Mouse (Mus musculus): ENCODE measurements around the gene Sigirr. TPM values are rescaled to one million over a fixed set of nuclear protein-coding genes. Genes with fewer than 3 reads are reported as not detected.

Gene Sigirr
- total RNA-seq, 2 experiments from 2014 or later = 13.0 to 24.8 TPM

GRCm38 (mm10) chr7:141064576-141064975, 35.8 kb downstream of the Sigirr start:
- ATAC-seq (replicated peaks; ENCODE audit: low FRiP score, low TSS enrichment, poor library complexity, severe bottlenecking) = no peak

- no peak for ATAC-seq (replicated peaks; ENCODE audit: low FRiP score, low TSS enrichment, poor library complexity, severe bottlenecking)
Measured at GRCm38 (mm10) chr7:141064175-141064574, 36.2 kb downstream of the Sigirr start.

- ATAC-seq (replicated peaks; ENCODE audit: low FRiP score, low TSS enrichment, poor library complexity, severe bottlenecking) = no peak
Measured at GRCm38 (mm10) chr7:141063353-141063752, 37.0 kb downstream of the Sigirr start.

- 0 out of 2 replicates have a peak, but pooled peaks have one; percentile 9 for ATAC-seq (replicated peaks; ENCODE audit: low FRiP score, low TSS enrichment, poor library complexity, severe bottlenecking)
Measured at GRCm38 (mm10) chr7:141062525-141062924, 37.8 kb downstream of the Sigirr start.

- ATAC-seq (replicated peaks; ENCODE audit: low FRiP score, low TSS enrichment, poor library complexity, severe bottlenecking) = no peak
Measured at GRCm38 (mm10) chr7:141061269-141061692, 39.1 kb downstream of the Sigirr start.

GRCm38 (mm10) chr7:141060426-141061242, 39.7 kb downstream of the Sigirr start, which contains the start of gene B4galnt4:
TSS of gene B4galnt4 (plus strand) at chr7:141061104.
- peak; percentile 41; the same call in 1 of the 2 replicates for ATAC-seq (replicated peaks; ENCODE audit: low FRiP score, low TSS enrichment, poor library complexity, severe bottlenecking)

- ATAC-seq (replicated peaks; ENCODE audit: low FRiP score, low TSS enrichment, poor library complexity, severe bottlenecking) = 0 out of 2 replicates have a peak, but pooled peaks have one; percentile 29
Measured at GRCm38 (mm10) chr7:141059929-141060328, 40.4 kb downstream of the Sigirr start.

- ATAC-seq (replicated peaks; ENCODE audit: low FRiP score, low TSS enrichment, poor library complexity, severe bottlenecking) = no peak
Measured at GRCm38 (mm10) chr7:141058601-141059341, 41.6 kb downstream of the Sigirr start.

GRCm38 (mm10) chr7:141057541-141057940, 42.8 kb downstream of the Sigirr start:
- no peak for ATAC-seq (replicated peaks; ENCODE audit: low FRiP score, low TSS enrichment, poor library complexity, severe bottlenecking)

- ATAC-seq (replicated peaks; ENCODE audit: low FRiP score, low TSS enrichment, poor library complexity, severe bottlenecking) = no peak
Measured at GRCm38 (mm10) chr7:141056976-141057375, 43.4 kb downstream of the Sigirr start.

GRCm38 (mm10) chr7:141055785-141056184, 44.6 kb downstream of the Sigirr start:
- ATAC-seq (replicated peaks; ENCODE audit: low FRiP score, low TSS enrichment, poor library complexity, severe bottlenecking) = no peak

- ATAC-seq (replicated peaks; ENCODE audit: low FRiP score, low TSS enrichment, poor library complexity, severe bottlenecking) = no peak
Measured at GRCm38 (mm10) chr7:141052421-141052820, 48.0 kb downstream of the Sigirr start.

- ATAC-seq (replicated peaks; ENCODE audit: low FRiP score, low TSS enrichment, poor library complexity, severe bottlenecking) = no peak
Measured at GRCm38 (mm10) chr7:141052016-141052415, 48.4 kb downstream of the Sigirr start.

GRCm38 (mm10) chr7:141051060-141051685, 49.2 kb downstream of the Sigirr start:
- ATAC-seq (replicated peaks; ENCODE audit: low FRiP score, low TSS enrichment, poor library complexity, severe bottlenecking) = no peak

GRCm38 (mm10) chr7:141049326-141049725, 51.0 kb downstream of the Sigirr start:
- ATAC-seq (replicated peaks; ENCODE audit: low FRiP score, low TSS enrichment, poor library complexity, severe bottlenecking) = no peak

- peak; percentile 51 for ATAC-seq (replicated peaks; ENCODE audit: low FRiP score, low TSS enrichment, poor library complexity, severe bottlenecking)
Measured at GRCm38 (mm10) chr7:141048226-141049218, 51.9 kb downstream of the Sigirr start.

GRCm38 (mm10) chr7:141047581-141048225, 52.7 kb downstream of the Sigirr start:
- ATAC-seq (replicated peaks; ENCODE audit: low FRiP score, low TSS enrichment, poor library complexity, severe bottlenecking) = no peak

- ATAC-seq (replicated peaks; ENCODE audit: low FRiP score, low TSS enrichment, poor library complexity, severe bottlenecking) = peak; percentile 88
Measured at GRCm38 (mm10) chr7:141046931-141047580, 53.3 kb downstream of the Sigirr start.
